Mouse (Mus musculus) lung, postnatal 0 days (tissue): ENCODE data around the gene Amelx. TPM values are rescaled to one million over a fixed set of nuclear protein-coding genes. Genes with fewer than 3 reads are reported as not detected.

ENCODE experiments used
- ATAC-seq: fragments of 200-750 bp; cut with Nextera tagmentation; 2 replicates; pipeline ENCODE4 v1.8.0; 2017; ENCODE audit warnings: moderate library complexity
- DNase-seq: peaks from one replicate; pipeline ENCODE4 v3.0.0-alpha.2; 2016; ENCODE audit warnings: low spot score
- H3K27ac ChIP-seq: fragments of 300-500 bp; sonication (generic); 2 replicates; pipeline ENCODE4 v1.5.1; 2014; ENCODE audit warnings: antibody characterized with exemption, mild to moderate bottlenecking, low read length, mixed read lengths
- H3K27me3 ChIP-seq: fragments of 300-500 bp; sonication (generic); replicated peaks from 2 replicates; pipeline ENCODE4 v1.6.1; 2014; ENCODE audit warnings: low read length, mixed read lengths; ENCODE audit not compliant: insufficient read depth
- H3K36me3 ChIP-seq: fragments of 300-500 bp; sonication (generic); 2 replicates; pipeline ENCODE4 v1.6.1; 2014; ENCODE audit warnings: low read length, mixed read lengths; ENCODE audit not compliant: insufficient read depth
- H3K4me1 ChIP-seq: fragments of 300-500 bp; sonication (generic); 2 replicates; pipeline ENCODE4 v1.6.1; 2014; ENCODE audit warnings: antibody characterized with exemption, low read depth, low read length, mixed read lengths; ENCODE audit not compliant: insufficient read depth
- H3K4me2 ChIP-seq: fragments of 300-500 bp; sonication (generic); replicated peaks from 2 replicates; pipeline ENCODE4 v1.6.1; 2014; ENCODE audit warnings: low read depth, mild to moderate bottlenecking, low read length, moderate library complexity, mixed read lengths
- H3K4me3 ChIP-seq: fragments of 300-500 bp; sonication (generic); 2 replicates; pipeline ENCODE4 v1.5.1; 2014; ENCODE audit warnings: low read depth, low read length
- H3K9ac ChIP-seq: fragments of 300-500 bp; sonication (generic); replicated peaks from 2 replicates; pipeline ENCODE4 v1.6.1; 2014; ENCODE audit warnings: low read depth, mild to moderate bottlenecking
- H3K9me3 ChIP-seq: fragments of 300-500 bp; sonication (generic); 2 replicates; pipeline ENCODE4 v1.6.1; 2016; ENCODE audit warnings: low read length, mixed read lengths
- CTCF ChIP-seq: IDR thresholded peaks from 2 replicates; pipeline ENCODE4 v1.5.1; 2016; ENCODE audit warnings: antibody characterized with exemption, mild to moderate bottlenecking
- EP300 ChIP-seq: IDR thresholded peaks from 2 replicates; pipeline ENCODE4 v1.6.1; 2016; ENCODE audit warnings: antibody characterized with exemption, mild to moderate bottlenecking, control low read depth
- WGBS: fragments of 180-500 bp; shearing (Covaris S2); extraction: QIAGEN DNeasy Blood & Tissue Kit; methylation state at CpG from one replicate; pipeline ENCODE4 v1.1.7; 2014; 5-methylcytosine and 5-hydroxymethylcytosine counted together
- polyA plus RNA-seq: library from polyadenylated mRNA; unstranded; fragments of >200 nt; fragmentation: Nextera tagmentation; extraction: Ambion mirVana; gene quantifications from 2 replicates; pipeline ENCODE4 v1.2.1, GENCODE M21; 2015

Gene Amelx
- polyA plus RNA-seq, 1 experiment from 2014 or later: not detected

DNA sequence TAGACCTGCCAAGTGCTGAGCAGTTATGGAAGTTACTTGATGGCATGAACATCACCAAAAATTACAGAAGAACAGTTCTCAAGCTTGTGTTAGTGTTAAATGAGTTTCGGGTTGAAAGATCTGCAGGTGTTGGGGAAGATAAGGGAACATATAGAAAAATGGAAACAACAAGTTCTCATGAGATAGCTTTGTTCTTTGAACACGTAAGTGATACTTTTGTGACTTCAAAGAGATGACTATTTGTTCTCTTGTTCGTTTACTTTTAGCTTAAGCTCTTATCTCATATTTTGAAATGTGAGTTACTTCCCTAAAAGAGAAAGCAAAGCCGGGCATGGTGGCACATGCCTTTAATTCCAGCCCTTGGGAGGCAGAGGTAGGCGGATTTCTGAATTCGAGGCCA lies 28.6 kb downstream of the Amelx start:
- no peak for ATAC-seq
- 55% methylated on average over 6 of the region's 6 CpGs for WGBS
- Histone ChIP-seq H3K36me3 (no peaks in the 10 kb centered on the region), H3K27me3 (no peaks in the 10 kb centered on the region), H3K27ac (no peak overlapping the region), H3K9me3 (no peaks in the 10 kb centered on the region), H3K9ac (no peak overlapping the region), H3K4me3 (no peak overlapping the region), H3K4me2 (no peak overlapping the region), H3K4me1 (no peaks in the 10 kb centered on the region)
- DNase-seq: no peak
- TF ChIP-seq EP300: no peak
- no peak for TF ChIP-seq CTCF

DNA sequence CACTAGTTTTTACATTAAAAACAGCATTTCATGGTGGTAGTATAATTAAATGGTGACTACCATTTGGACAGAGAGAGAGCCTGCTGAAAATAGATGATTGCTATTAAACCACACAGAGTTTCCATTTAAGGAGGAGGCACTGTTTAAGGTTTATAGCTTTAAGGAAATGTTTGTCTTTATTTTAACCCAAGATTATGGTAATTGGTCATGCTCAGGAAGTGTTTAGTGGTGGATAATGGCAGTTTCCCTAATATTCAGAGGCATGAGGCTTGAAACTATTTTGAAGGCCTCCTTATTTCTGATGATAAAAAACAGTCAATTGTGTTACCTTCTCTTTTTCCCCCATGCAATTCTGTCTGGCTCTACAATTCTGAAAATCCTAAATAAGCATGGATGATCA lies 33.2 kb downstream of the Amelx start:
- TF ChIP-seq CTCF (no peak), EP300 (no peak)
- Histone ChIP-seq H3K9me3 (no peaks in the 10 kb centered on the region), H3K4me2 (no peak overlapping the region), H3K27ac (no peak overlapping the region), H3K4me1 (no peaks in the 10 kb centered on the region), H3K9ac (no peak overlapping the region), H3K4me3 (no peak overlapping the region), H3K27me3 (no peaks in the 10 kb centered on the region), H3K36me3 (no peaks in the 10 kb centered on the region)
- ATAC-seq (no peak), DNase-seq (no peak)

DNA sequence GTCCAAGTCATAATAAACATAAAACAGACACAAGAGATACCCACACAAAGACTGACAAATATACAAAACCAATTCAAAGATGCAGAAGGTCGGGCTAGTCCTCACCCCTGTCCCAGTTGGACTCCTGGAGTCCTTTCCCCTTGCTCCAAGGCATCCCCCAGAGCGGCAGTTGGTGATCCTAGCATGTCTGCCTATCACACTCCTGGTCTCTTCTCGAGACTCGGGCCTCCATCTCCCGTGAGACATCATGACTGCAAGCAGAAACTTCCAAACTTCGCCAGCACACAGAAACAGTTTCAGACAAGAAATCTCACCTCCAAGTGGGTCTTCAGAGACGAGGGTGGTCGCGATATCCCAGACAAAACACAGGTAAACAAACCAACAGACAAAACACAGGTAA lies 46.5 kb downstream of the Amelx start:
- Histone ChIP-seq H3K9ac (no peak overlapping the region), H3K27ac (no peak overlapping the region), H3K4me3 (no peak overlapping the region), H3K36me3 (no peaks in the 10 kb centered on the region), H3K4me1 (no peaks in the 10 kb centered on the region), H3K27me3 (no peaks in the 10 kb centered on the region), H3K4me2 (no peak overlapping the region), H3K9me3 (no peaks in the 10 kb centered on the region)
- 88% methylated on average over 9 of the region's 9 CpGs for WGBS
- TF ChIP-seq CTCF: no peak
- TF ChIP-seq EP300: no peak
- DNase-seq: no peak
- no peak for ATAC-seq

DNA sequence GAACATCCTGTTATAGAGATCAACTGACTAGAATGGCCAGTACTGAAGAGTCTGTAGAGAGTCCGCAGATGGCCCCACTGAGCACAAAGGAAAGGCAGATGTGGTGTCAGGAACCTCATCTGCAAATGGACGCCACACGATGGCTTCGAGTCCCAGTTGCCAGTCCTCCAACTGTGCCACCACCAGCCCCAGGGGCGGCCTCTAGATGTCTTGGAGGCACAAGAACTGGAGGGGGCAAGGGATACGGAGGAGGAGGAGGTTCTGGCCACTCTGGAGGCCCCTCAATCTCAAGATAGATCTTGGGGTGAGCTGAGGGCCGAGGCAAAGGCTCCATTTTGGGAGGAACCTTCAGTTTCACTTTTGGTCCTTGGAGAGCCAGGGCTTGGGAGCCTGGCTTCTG lies 47.2 kb downstream of the Amelx start:
- H3K9me3 ChIP-seq: no peaks in the 10 kb centered on the region
- whole genome bisulfite sequencing: 86% methylated on average over 7 of the region's 7 CpGs
- no peak overlapping the region for H3K27ac ChIP-seq
- no peak for ATAC-seq
- no peak for DNase-seq
- no peak overlapping the region for H3K4me3 ChIP-seq
- no peak overlapping the region for H3K9ac ChIP-seq
- no peak for TF ChIP-seq EP300
- no peak for TF ChIP-seq CTCF
- H3K4me1 ChIP-seq: no peaks in the 10 kb centered on the region
- no peak overlapping the region for H3K4me2 ChIP-seq
- no peaks in the 10 kb centered on the region for H3K36me3 ChIP-seq
- H3K27me3 ChIP-seq: no peaks in the 10 kb centered on the region

Other genes starting within 250 kb of the Amelx start
- gene Hccs, start 133.2 kb upstream of the Amelx start, polyA plus RNA-seq: 18.8 and 18.9 TPM in 2 replicates